Mouse (Mus musculus) megakaryocyte-erythroid progenitor cell, adult 5 weeks (primary cell): Measurements from ENCODE around the gene Abcb7. TPM values are rescaled to one million over a fixed set of nuclear protein-coding genes. Genes with fewer than 3 reads are reported as not detected.

Experiments
- polyA plus RNA-seq: library from polyadenylated mRNA; stranded (reverse); fragments of >175 nt; gene quantifications from 2 replicates; pipeline ENCODE4 v1.2.3, GENCODE M21; 2012

Abcb7 gene
- polyA plus RNA-seq, result 24.6 and 26.4 TPM in 2 replicates

DNA sequence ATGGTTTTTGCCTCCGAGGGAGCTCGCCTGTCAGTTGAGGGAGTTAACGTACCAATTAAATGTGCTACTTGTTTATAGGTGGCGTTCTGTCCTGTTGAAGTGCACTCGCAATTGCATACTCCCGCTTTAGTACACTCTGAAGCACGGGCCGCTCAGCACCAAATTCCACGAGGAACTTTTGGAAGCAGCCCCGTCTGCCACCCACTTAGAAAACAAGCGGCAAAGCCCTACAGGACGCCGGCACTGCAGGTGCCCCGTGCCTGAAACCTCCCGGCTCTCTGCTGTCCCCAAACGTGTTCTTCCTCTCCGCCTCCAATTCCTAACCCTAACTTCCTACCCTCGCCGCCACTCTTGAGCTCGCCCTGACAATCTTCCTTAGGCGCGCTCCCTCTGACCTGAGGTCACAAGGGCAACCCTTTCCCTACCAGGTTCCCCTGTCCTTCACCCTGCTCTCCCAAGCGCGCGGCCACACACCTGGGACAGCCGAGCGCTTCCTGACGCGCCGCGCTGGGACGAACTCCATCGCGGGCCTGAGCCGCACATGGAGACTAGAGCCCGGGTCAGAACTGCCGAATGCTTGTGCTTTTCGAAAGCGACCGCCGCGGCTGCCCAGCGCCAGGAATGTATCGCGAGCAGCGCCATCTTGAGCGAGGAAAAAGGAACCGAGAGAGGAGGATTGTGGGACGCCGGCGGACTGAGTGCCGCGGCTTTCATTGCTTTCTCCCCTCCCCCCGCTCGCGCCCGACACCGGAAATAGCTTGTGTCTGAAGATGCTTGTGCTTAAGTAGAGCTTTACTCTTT lies at the start of gene Abcb7:
TSS of gene Abcb7 (minus strand) at position 674 of the 801 bp plus-strand sequence.

Other genes starting within 250 kb of the Abcb7 start
- 0.01 TPM in 1 of 2 replicates, not detected in the other for gene Nexmif, start 212.7 kb downstream of the Abcb7 start, polyA plus RNA-seq
- gene Uprt, start 69.0 kb upstream of the Abcb7 start, polyA plus RNA-seq, result 0.74 and 1.5 TPM in 2 replicates